Mouse (Mus musculus) layer of hippocampus, adult 18-20 months (tissue): Measurements from ENCODE around the gene C87977. TPM values are rescaled to one million over a fixed set of nuclear protein-coding genes. Genes with fewer than 3 reads are reported as not detected.
"Not testable (repeated sequence)": the region's sequence is repeated elsewhere in the genome, so short reads cannot be mapped to it uniquely, and the experiment has no call there.

ENCODE experiments used
- DNase-seq, 2 experiments: peaks; one replicate each; pipeline ENCODE4 v3.0.0; 2022; ENCODE audit warnings: low spot score in 2 of 2
- long read RNA-seq: library from polyadenylated mRNA; stranded (forward); transcript quantifications from one replicate; pipeline ENCODE4 v2.0.0, GENCODE M21; 2021
- total RNA-seq, 2 experiments: library from RNA; stranded (reverse); gene quantifications; 2 replicates each; pipeline ENCODE4 v1.2.3; 2021

C87977 gene
- total RNA-seq: not detected
- long read RNA-seq: 0 reads

DNA sequence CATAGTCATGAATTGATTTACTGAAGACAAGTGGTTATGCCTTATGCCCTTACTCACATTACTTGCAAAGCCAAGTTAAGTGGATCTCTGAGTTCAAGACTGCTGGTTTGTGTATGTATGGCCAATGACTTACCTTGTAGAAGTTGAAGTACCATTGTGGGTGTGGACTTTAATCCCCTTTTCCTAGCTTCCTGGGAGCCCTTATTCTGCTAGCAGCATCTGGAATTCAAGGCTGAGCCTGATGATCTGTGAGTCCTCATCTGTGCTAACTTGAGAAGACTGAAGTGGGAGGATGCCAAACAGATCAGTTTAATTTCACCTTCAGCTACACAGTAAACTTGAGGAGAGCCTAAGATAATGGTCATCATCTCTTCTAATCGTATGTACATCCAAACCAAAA is at the start of gene C87977:
Gene C87977, minus strand, starts transcription at position 101 of the 400 bp plus-strand sequence.
- not testable (repeated sequence) for DNase-seq

DNA sequence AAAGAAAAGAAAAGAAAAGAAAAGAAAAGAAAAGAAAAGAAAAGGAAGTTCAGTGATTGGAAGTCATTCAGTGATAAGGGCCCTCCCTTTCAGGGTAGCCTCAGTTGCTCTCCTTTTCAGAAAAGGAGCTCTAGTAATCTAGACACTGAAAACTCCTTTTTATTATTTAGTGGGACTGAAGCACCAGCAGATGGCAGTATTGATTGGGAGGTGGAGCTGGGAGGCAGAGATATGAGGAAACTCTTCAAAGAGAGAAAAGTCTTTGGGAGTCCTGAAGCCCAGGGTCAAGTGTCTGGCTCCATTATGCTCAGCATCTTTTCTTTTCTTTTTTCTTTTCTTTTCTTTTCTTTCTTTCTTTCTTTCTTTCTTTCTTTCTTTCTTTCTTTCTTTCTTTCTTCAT is 41.6 kb upstream of the C87977 start:
- not testable (repeated sequence) for DNase-seq

DNA sequence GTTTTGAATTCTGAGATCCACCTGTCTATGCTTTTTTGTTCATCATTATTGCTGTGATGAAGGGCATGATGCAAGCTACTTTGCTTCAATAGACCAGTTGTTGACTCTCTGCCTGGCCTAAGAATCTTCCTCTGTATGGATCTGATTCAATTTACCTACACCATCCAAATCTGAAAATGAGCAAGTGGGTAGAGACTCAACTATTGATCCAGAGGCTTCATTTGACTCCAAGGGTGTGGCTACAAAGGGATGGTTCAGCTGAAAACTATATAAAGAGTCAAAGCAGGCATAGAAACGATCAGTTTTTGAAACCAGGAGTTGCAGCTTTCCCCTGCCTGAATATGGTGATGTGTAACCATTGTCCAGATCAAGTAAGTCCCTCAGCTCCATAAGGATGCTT is 22.7 kb downstream of the C87977 start, which contains the start of gene Oog2:
Gene Oog2, plus strand, starts transcription at position 301 of the 400 bp plus-strand sequence.
- DNase-seq: no peak

DNA sequence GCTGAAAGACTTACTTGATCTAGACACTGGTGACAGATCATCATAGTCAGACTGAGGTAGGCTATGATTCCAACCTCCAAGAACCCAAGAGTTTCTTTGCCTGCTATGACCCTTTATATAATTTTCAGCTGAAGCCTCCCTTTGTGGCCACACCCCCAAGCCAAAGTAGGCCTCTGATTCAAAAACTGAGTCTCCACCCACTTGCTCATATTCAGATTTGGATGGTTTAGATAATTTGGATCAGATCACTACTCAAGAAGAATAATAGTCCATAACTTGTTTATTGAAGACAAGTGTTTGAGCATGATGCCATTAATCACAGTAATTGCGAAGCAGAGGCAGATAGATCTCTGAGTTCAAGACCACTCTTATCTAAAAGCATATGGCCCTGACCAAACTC is 50.6 kb downstream of the C87977 start, which contains the start of gene Oog3:
Gene Oog3, minus strand, starts transcription at position 101 of the 400 bp plus-strand sequence.
- DNase-seq: no peak

Other genes starting within 250 kb of the C87977 start
- gene Gm13101, start 246.4 kb downstream of the C87977 start, total RNA-seq: not detected
- not detected for gene Pramef17, start 218.9 kb downstream of the C87977 start, total RNA-seq
- gene Pramel4, start 154.2 kb downstream of the C87977 start, total RNA-seq: not detected
- not detected for gene Gm13102, start 106.8 kb downstream of the C87977 start, total RNA-seq
- gene Oog3, start 50.7 kb downstream of the C87977 start, total RNA-seq: not detected
- not detected for gene Oog2, start 22.6 kb downstream of the C87977 start, total RNA-seq
- not detected for gene Pramel5, start 67.2 kb upstream of the C87977 start, total RNA-seq
- gene Gm13128, start 116.9 kb upstream of the C87977 start, total RNA-seq: not detected
- not detected for gene Gm13119, start 144.6 kb upstream of the C87977 start, total RNA-seq
- gene Pramef20, start 164.6 kb upstream of the C87977 start, total RNA-seq: not detected
- gene Pramef12, start 195.1 kb upstream of the C87977 start, total RNA-seq: not detected
- not detected for gene 1700012P22Rik, start 225.5 kb upstream of the C87977 start, total RNA-seq
- gene Gm9944, start 240.0 kb upstream of the C87977 start, total RNA-seq: not detected